Comparison of ENCODE assay signal across 8 mouse cellular contexts in genomic region chr10:4611386-4612155, GRCm38 (mm10). TPM values are rescaled to one million over a fixed set of nuclear protein-coding genes. Genes with fewer than 3 reads are reported as not detected.
A peak's percentile ranks its signal among the peaks of the same experiment; 100 is the strongest.
DNase-seq lines count a peak whose midpoint lies in the region; ATAC-seq and TF ChIP-seq lines count a peak whose summit lies in the region.

Gene Esr1, plus strand, starts transcription at chr10:4611593.

- H3K36me3 ChIP-seq in heart, embryonic 10.5 days, result no peaks in the 10 kb centered on the region
- H3K36me3 ChIP-seq in kidney, embryonic 14.5 days (ENCODE audit: control insufficient read depth, insufficient read depth, low read length), result no peaks in the 10 kb centered on the region
- no peaks in the 10 kb centered on the region for H3K36me3 ChIP-seq in midbrain, embryonic 15.5 days (replicated peaks)

- ATAC-seq in CD4-positive, CD25-positive, alpha-beta regulatory T cell, adult 4 months, result peak; percentile 50
- ATAC-seq in kidney, embryonic 14.5 days (ENCODE audit: low FRiP score, low TSS enrichment), result peak; percentile 51
- no peak for ATAC-seq in midbrain, embryonic 15.5 days (replicated peaks)

- no peaks in the 10 kb centered on the region for H3K9me3 ChIP-seq in heart, embryonic 10.5 days
- H3K9me3 ChIP-seq in kidney, embryonic 14.5 days (ENCODE audit: control insufficient read depth, low read length), result 0 out of 2 replicates have a peak, but pooled peaks cover 2% of the 10 kb centered on the region
- H3K9me3 ChIP-seq in midbrain, embryonic 15.5 days, result no peaks in the 10 kb centered on the region

- no peak within 1 kb of the TSS for H3K27ac ChIP-seq in heart, embryonic 10.5 days
- peak within 1 kb of the TSS; percentile 49 for H3K27ac ChIP-seq in kidney, embryonic 14.5 days (ENCODE audit: low read depth, low read length)
- no peak within 1 kb of the TSS for H3K27ac ChIP-seq in olfactory bulb, adult 2 months (ENCODE audit: insufficient read depth, low read depth, low read length)
- H3K27ac ChIP-seq in midbrain, embryonic 15.5 days, result no peak within 1 kb of the TSS

- H3K4me3 ChIP-seq in heart, embryonic 10.5 days, result peak within 1 kb of the TSS; percentile 29; the same call in 1 of the 2 replicates
- H3K4me3 ChIP-seq in kidney, embryonic 14.5 days (ENCODE audit: low read length), result peak within 1 kb of the TSS; percentile 18; the same call in 1 of the 2 replicates
- H3K4me3 ChIP-seq in olfactory bulb, adult 2 months (ENCODE audit: insufficient read depth, low read depth, low read length), result peak within 1 kb of the TSS; percentile 25
- H3K4me3 ChIP-seq in midbrain, embryonic 15.5 days, result no peak within 1 kb of the TSS

- no peak within 1 kb of the TSS for H3K9ac ChIP-seq in kidney, embryonic 14.5 days (ENCODE audit: low read depth, low read length)
- H3K9ac ChIP-seq in midbrain, embryonic 15.5 days, result no peak within 1 kb of the TSS

- H3K27me3 ChIP-seq in heart, embryonic 10.5 days (ENCODE audit: insufficient read depth, poor library complexity, severe bottlenecking), result no peaks in the 10 kb centered on the region
- no peaks in the 10 kb centered on the region for H3K27me3 ChIP-seq in kidney, embryonic 14.5 days (ENCODE audit: control insufficient read depth, insufficient read depth, low read length)
- no peaks in the 10 kb centered on the region for H3K27me3 ChIP-seq in midbrain, embryonic 15.5 days (replicated peaks)

- 51% methylated on average over 13 of the region's 13 CpGs for WGBS in heart, embryonic 10.5 days
- WGBS in kidney, embryonic 14.5 days, result 34% methylated on average over 13 of the region's 13 CpGs
- 24% methylated on average over 13 of the region's 13 CpGs for WGBS in olfactory bulb, adult 2 months
- 47% methylated on average over 13 of the region's 13 CpGs for WGBS in midbrain, embryonic 15.5 days

- H3K4me1 ChIP-seq in heart, embryonic 10.5 days, result no peaks in the 10 kb centered on the region; the same call in 1 of the 2 replicates
- peaks cover 5% of the 10 kb centered on the region; the same call in 1 of the 2 replicates for H3K4me1 ChIP-seq in kidney, embryonic 14.5 days (ENCODE audit: control insufficient read depth, insufficient read depth, low read length)
- H3K4me1 ChIP-seq in olfactory bulb, adult 2 months (ENCODE audit: control insufficient read depth, insufficient read depth, low read length), result peaks cover 5% of the 10 kb centered on the region; the same call in 1 of the 2 replicates
- peaks cover 3% of the 10 kb centered on the region; the same call in 1 of the 2 replicates for H3K4me1 ChIP-seq in midbrain, embryonic 15.5 days

- TF ChIP-seq CTCF in olfactory bulb, adult 2 months (IDR thresholded peaks at IDR 0.05; ENCODE audit: insufficient read depth, low read depth, low read length), result no peak

- DNase-seq in heart, embryonic 10.5 days (ENCODE audit: low spot score), result no peak
- no peak for DNase-seq in heart, adult 8-10 months (ENCODE audit: low spot score)
- DNase-seq in gastrocnemius, adult 18-20 months (ENCODE audit: low spot score), result peak; percentile 48
- DNase-seq in layer of hippocampus, adult 18-20 months (ENCODE audit: low spot score in 2 of 2), result no peak

- H3K4me2 ChIP-seq in kidney, embryonic 14.5 days (replicated peaks; ENCODE audit: low read depth, low read length), result peak within 1 kb of the TSS; percentile 33
- no peak within 1 kb of the TSS for H3K4me2 ChIP-seq in midbrain, embryonic 15.5 days

- TF ChIP-seq POLR2A in olfactory bulb, adult 2 months (IDR thresholded peaks at IDR 0.05; ENCODE audit: insufficient read depth, low read depth, low read length), result no peak

RNA-seq across cellular contexts. Expression of gene Esr1, which starts in this region (rescaled TPM):
- polyA plus RNA-seq in heart, embryonic 10.5 days (2016; fragmentation: Nextera tagmentation; extraction: Ambion mirVana), result 0.64 and 0.68 TPM in 2 replicates
- 1 to 10 TPM in 3 of 4 experiments, under 1 TPM in 1; 0.90 to 1.1 (median 1.0) TPM for total RNA-seq in heart, adult 8-10 months (2022)
- polyA plus RNA-seq in CD4-positive, CD25-positive, alpha-beta regulatory T cell, adult 4 months (2017; shearing (Covaris generic)), result 1 to 10 TPM; 1.2 to 1.9 TPM
- 10 to 100 TPM; 35.4 to 45.9 TPM for total RNA-seq in gastrocnemius, adult 18-20 months (2021)
- 1.0 and 2.1 TPM in 2 replicates for polyA plus RNA-seq in kidney, embryonic 14.5 days (2014; fragmentation: Nextera tagmentation; extraction: Ambion mirVana)
- polyA plus RNA-seq in olfactory bulb, adult 2 months (2012; ENCODE audit: insufficient read depth, insufficient read length, low replicate concordance, missing spikeins), result not detected in 2 replicates
- 1 to 10 TPM; 3.4 to 4.5 TPM for total RNA-seq in layer of hippocampus, adult 18-20 months (2021)
- polyA plus RNA-seq in midbrain, embryonic 15.5 days (2015; fragmentation: Nextera tagmentation; extraction: Ambion mirVana), result 0.31 and 0.46 TPM in 2 replicates

Comparison
In these comparisons a context has a peak if more than half of its experiments do, and no peak if none do; other contexts are left out.
1. RNA of gene Esr1 (total RNA-seq): 35.4 to 45.9 TPM in gastrocnemius, adult 18-20 months; 3.4 to 4.5 TPM in layer of hippocampus, adult 18-20 months and 0.90 to 1.1 TPM in heart, adult 8-10 months; every median in the first group is over 4 times any median in the second.